Mouse (Mus musculus) thymus, postnatal 0 days (tissue): ENCODE measurements around the gene Smo. TPM values are rescaled to one million over a fixed set of nuclear protein-coding genes. Genes with fewer than 3 reads are reported as not detected.

Experiments
- DNase-seq: peaks from one replicate; pipeline ENCODE4 v3.0.0-alpha.2; 2015; ENCODE audit warnings: low spot score
- polyA plus RNA-seq: library from polyadenylated mRNA; unstranded; fragments of >200 nt; fragmentation: Nextera tagmentation; extraction: Ambion mirVana; gene quantifications from 2 replicates; pipeline ENCODE4 v1.2.1, GENCODE M21; 2015

Smo gene
- polyA plus RNA-seq, result 13.2 and 18.1 TPM in 2 replicates

GRCm38 (mm10) chr6:29735336-29735688 lies at the start of gene Smo:
Gene Smo, plus strand, starts transcription at chr6:29735503.
- DNase-seq, result peak; percentile 77

GRCm38 (mm10) chr6:29685952-29686351 lies 49.4 kb upstream of the Smo start:
- DNase-seq, result no peak

- no peak for DNase-seq
These were observed 45.8 kb upstream of the Smo start for GRCm38 (mm10) chr6:29689458-29689857.

GRCm38 (mm10) chr6:29693953-29694352 lies 41.4 kb upstream of the Smo start, which contains the start of gene Tspan33:
Gene Tspan33, plus strand, starts transcription at chr6:29694222.
- peak; percentile 75 for DNase-seq

- no peak for DNase-seq
These were observed 40.7 kb upstream of the Smo start for GRCm38 (mm10) chr6:29694375-29695289.

- no peak for DNase-seq
These were observed 40.0 kb upstream of the Smo start for GRCm38 (mm10) chr6:29695290-29695674.

- DNase-seq, result no peak
These were observed 39.3 kb upstream of the Smo start for GRCm38 (mm10) chr6:29695975-29696374.

GRCm38 (mm10) chr6:29697139-29697538 lies 38.2 kb upstream of the Smo start:
- no peak for DNase-seq

- DNase-seq, result no peak
These were observed 37.8 kb upstream of the Smo start for GRCm38 (mm10) chr6:29697548-29697947.

GRCm38 (mm10) chr6:29699085-29699745 lies 36.1 kb upstream of the Smo start:
- DNase-seq, result no peak

- no peak for DNase-seq
These were observed 34.3 kb upstream of the Smo start for GRCm38 (mm10) chr6:29701051-29701450.

- DNase-seq, result no peak
These were observed 33.2 kb upstream of the Smo start for GRCm38 (mm10) chr6:29702126-29702525.

GRCm38 (mm10) chr6:29704143-29704542 lies 31.2 kb upstream of the Smo start:
- DNase-seq, result no peak

- DNase-seq, result no peak
These were observed 27.4 kb upstream of the Smo start for GRCm38 (mm10) chr6:29707902-29708301.

GRCm38 (mm10) chr6:29711318-29711717 lies 24.0 kb upstream of the Smo start:
- DNase-seq, result no peak

GRCm38 (mm10) chr6:29712011-29712584 lies 23.2 kb upstream of the Smo start:
- DNase-seq, result peak; percentile 69

GRCm38 (mm10) chr6:29716624-29717365 lies 18.5 kb upstream of the Smo start:
- DNase-seq, result peak; percentile 14

- no peak for DNase-seq
These were observed 17.8 kb upstream of the Smo start for GRCm38 (mm10) chr6:29717541-29717940.

GRCm38 (mm10) chr6:29717952-29718521 lies 17.3 kb upstream of the Smo start:
- no peak for DNase-seq

- peak; percentile 31 for DNase-seq
These were observed 16.4 kb upstream of the Smo start for GRCm38 (mm10) chr6:29718894-29719329.

- DNase-seq, result no peak
These were observed 13.4 kb upstream of the Smo start for GRCm38 (mm10) chr6:29721890-29722289.
